Mouse (Mus musculus) midbrain, embryonic 15.5 days (tissue): ENCODE data around the gene Shroom3. TPM values are rescaled to one million over a fixed set of nuclear protein-coding genes. Genes with fewer than 3 reads are reported as not detected.

Experiments
- ATAC-seq: fragments of 200-750 bp; cut with Nextera tagmentation; replicated peaks from 2 replicates; pipeline ENCODE4 v1.8.0; 2017; ENCODE audit warnings: moderate TSS enrichment
- H3K27ac ChIP-seq: fragments of 300-500 bp; sonication (generic); 2 replicates; pipeline ENCODE4 v1.5.1; 2015; ENCODE audit warnings: mild to moderate bottlenecking, inconsistent platforms
- H3K27me3 ChIP-seq: fragments of 300-500 bp; sonication (generic); replicated peaks from 2 replicates; pipeline ENCODE4 v1.6.1; 2015; ENCODE audit warnings: inconsistent platforms
- H3K36me3 ChIP-seq: fragments of 300-500 bp; sonication (generic); replicated peaks from 2 replicates; pipeline ENCODE4 v1.6.1; 2015; ENCODE audit warnings: inconsistent platforms
- H3K4me1 ChIP-seq: fragments of 300-500 bp; sonication (generic); 2 replicates; pipeline ENCODE4 v1.6.1; 2015; ENCODE audit warnings: inconsistent platforms
- H3K4me2 ChIP-seq: fragments of 300-500 bp; sonication (generic); 2 replicates; pipeline ENCODE4 v1.6.1; 2015; ENCODE audit warnings: inconsistent platforms, mild to moderate bottlenecking, moderate library complexity
- H3K4me3 ChIP-seq: fragments of 300-500 bp; sonication (generic); 2 replicates; pipeline ENCODE4 v1.5.1; 2015; ENCODE audit warnings: mild to moderate bottlenecking, inconsistent platforms
- H3K9ac ChIP-seq: fragments of 300-500 bp; sonication (generic); 2 replicates; pipeline ENCODE4 v1.6.1; 2015; ENCODE audit warnings: mild to moderate bottlenecking, inconsistent platforms
- H3K9me3 ChIP-seq: fragments of 300-500 bp; sonication (generic); 2 replicates; pipeline ENCODE4 v1.6.1; 2016; ENCODE audit warnings: inconsistent platforms
- WGBS: fragments of 180-500 bp; shearing (Covaris S2); methylation state at CpG from one replicate; pipeline ENCODE4 v1.1.7; 2015; ENCODE audit warnings: mixed read lengths; 5-methylcytosine and 5-hydroxymethylcytosine counted together
- polyA plus RNA-seq: library from polyadenylated mRNA; unstranded; fragments of >200 nt; fragmentation: Nextera tagmentation; extraction: Ambion mirVana; gene quantifications from 2 replicates; pipeline ENCODE4 v1.2.1, GENCODE M21; 2015

The Shroom3 gene
- polyA plus RNA-seq, 1 experiment from 2014 or later, result 1.9 TPM

DNA sequence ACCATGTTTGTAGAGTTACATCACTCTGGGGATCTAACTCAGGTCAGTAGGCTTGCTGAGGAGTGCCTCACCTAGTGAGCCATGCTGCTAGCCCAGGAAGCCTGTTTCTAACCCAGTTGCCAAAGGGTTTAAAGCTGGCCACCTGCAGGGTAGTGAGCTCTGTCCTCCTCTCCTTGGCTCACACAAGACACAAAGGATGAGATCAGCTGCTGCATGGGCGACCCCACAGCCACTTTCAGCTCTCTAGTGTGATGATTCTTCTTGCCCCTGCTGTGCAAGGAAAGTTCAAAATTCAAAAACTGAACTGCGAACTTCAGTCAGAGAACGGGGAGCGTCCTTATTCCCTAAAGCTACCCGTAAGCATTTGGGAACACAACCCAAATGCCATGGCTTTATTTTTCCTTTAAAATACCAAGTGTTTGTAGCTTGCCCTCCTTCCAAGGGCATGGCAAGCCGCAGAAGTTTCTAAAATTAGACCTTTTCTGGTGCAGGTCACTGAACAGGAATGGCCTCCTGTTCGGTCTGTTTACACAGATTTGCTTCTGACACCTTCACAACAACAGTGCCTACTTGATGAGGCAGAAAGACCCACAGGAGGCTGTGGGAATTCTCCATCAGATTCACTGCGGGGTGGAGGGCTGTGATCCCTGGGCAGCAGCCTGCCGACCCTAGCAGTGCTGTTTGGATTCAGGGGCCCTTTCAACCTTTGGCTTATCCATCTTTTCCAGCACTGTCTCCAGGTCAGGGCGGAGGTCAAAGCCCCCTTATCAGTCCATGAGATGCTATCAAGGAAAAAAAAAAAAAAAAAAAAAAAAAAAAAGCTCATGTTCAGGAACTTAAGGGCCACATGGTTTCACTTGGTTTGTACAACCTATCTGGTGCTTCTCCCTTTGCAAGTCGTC lies 113.1 kb downstream of the Shroom3 start:
- WGBS, result 31% methylated on average over 11 of the region's 11 CpGs
- H3K9ac ChIP-seq, result no peak overlapping the region
- H3K36me3 ChIP-seq, result no peaks in the 10 kb centered on the region
- H3K27ac ChIP-seq, result no peak overlapping the region
- H3K4me2 ChIP-seq, result no peak overlapping the region
- H3K9me3 ChIP-seq, result no peaks in the 10 kb centered on the region
- H3K27me3 ChIP-seq, result no peaks in the 10 kb centered on the region
- no peaks in the 10 kb centered on the region for H3K4me1 ChIP-seq
- ATAC-seq, result no peak
- H3K4me3 ChIP-seq, result no peak overlapping the region

DNA sequence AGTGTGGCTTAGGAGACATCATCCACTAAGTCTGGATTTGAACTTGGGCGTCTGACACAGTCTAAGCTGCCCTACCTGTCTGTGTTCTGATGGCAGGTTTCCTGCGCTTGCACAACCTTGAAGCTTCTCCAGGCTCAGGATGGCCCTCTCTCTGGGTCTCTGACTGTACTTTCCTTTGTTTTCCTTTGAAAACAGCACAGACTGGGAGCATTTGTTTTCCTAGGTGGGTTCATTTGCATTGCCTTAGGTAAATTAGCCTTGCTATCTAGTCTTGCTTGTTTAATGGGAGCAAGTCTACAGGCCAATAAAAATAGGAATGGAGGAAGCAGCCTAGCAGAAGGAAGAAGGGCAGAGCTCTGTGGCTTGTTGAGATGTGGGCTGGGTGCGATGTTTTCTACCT lies 114.7 kb downstream of the Shroom3 start:
- Histone ChIP-seq H3K27ac (no peak overlapping the region), H3K9me3 (no peaks in the 10 kb centered on the region), H3K36me3 (no peaks in the 10 kb centered on the region), H3K4me3 (no peak overlapping the region), H3K27me3 (no peaks in the 10 kb centered on the region), H3K9ac (no peak overlapping the region), H3K4me1 (no peaks in the 10 kb centered on the region), H3K4me2 (no peak overlapping the region)
- WGBS, result 83% methylated on average over 3 of the region's 3 CpGs
- ATAC-seq, result no peak

DNA sequence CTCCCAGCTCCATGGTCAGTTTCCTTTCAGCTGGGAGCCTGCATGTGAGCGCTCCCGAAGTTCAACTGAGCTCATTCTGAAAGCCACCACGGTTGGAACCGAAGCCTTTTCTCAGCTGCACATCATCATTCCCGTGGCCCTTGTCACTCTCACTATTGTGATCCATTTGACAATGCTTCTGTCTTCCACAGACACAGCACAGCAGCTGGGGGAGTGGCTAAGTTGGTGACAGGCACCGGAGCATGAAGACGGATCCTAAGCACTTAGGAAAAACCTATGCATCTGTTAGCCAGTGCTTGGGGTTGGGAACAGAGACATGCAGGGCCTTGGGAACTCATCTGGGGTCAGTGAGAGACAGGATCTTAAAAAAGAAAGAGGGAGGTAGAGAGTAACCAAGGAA lies 121.1 kb downstream of the Shroom3 start:
- H3K9me3 ChIP-seq, result no peaks in the 10 kb centered on the region
- H3K4me3 ChIP-seq, result no peak overlapping the region
- H3K27me3 ChIP-seq, result 0 out of 2 replicates have a peak, but pooled peaks cover 4% of the 10 kb centered on the region
- ATAC-seq, result no peak
- no peaks in the 10 kb centered on the region for H3K36me3 ChIP-seq
- no peak overlapping the region for H3K9ac ChIP-seq
- 16% methylated on average over 7 of the region's 7 CpGs for WGBS
- H3K27ac ChIP-seq, result no peak overlapping the region
- peaks cover 10% of the 10 kb centered on the region; the same call in 1 of the 2 replicates for H3K4me1 ChIP-seq
- H3K4me2 ChIP-seq, result no peak overlapping the region

DNA sequence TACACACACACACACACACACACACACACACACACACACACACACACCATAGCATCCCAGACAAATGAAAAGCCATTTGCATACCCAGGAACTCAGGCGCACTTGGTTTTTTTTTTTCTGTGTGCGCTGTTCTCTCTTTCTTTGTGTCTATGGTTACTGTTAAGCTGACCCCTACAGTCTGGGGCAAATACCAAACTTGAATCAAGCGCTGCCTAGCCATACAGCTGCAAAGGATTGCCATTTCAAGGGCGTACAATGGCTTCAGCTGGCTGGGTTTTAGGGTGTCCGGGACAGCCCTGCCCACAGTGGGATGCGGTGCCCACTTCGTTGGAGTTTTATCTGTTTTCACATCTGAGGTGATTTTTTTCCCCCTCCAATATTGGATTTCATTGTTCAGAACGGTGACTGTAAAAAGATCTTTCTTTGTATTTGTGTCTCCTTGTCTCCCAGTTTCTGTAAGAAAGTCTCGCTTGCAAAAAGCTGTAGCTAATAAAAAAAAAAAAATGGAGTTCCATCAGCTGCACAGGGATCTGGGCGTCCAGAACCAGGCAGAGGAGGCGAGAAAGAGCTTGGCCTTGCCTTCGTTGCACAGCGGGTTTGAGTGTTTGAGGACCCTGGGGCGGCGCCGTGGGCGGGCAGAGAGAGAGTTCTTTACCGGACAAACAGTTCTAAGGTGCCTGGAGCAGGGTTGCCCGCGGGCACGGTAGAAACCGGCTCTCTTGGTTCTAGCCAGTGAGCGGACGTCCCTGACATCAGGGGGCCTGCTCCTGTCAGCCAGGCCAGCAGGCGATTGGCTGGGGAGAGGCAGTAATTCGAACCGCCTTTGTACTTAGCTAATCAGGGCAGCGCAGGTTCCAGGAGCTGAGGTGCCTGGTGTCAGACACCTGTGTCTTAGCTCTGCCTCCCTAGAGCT lies 125.5 kb downstream of the Shroom3 start:
- Histone ChIP-seq H3K4me3 (peak overlapping the region; percentile 30), H3K9ac (peak overlapping the region; percentile 5; the same call in 1 of the 2 replicates), H3K4me1 (peaks cover 18% of the 10 kb centered on the region), H3K27me3 (0 out of 2 replicates have a peak, but pooled peaks cover 8% of the 10 kb centered on the region), H3K36me3 (no peaks in the 10 kb centered on the region), H3K9me3 (no peaks in the 10 kb centered on the region), H3K27ac (no peak overlapping the region), H3K4me2 (peak overlapping the region; percentile 47)
- ATAC-seq, result peak; percentile 78
- 3% methylated on average over 28 of the region's 28 CpGs for WGBS

DNA sequence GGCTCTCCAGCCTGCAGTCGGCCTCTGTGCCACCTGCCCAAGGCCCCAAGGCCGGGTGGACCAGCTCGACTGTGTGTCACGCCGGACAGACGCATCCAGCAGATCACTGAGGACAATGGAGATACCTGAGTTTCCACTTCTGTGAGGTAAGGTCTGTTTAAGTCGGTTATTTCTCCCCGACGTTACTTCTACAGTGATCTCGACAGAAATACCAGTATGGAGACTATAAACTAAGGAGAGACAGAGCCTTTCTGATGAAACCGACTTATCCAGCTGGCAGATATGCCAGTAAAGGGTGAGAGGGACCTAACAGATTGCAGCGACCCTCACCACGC lies 126.1 kb downstream of the Shroom3 start:
- H3K4me3 ChIP-seq, result peak overlapping the region; percentile 30
- peak overlapping the region; percentile 47 for H3K4me2 ChIP-seq
- H3K9ac ChIP-seq, result 0 out of 2 replicates have a peak overlapping the region, but pooled peaks have one; percentile 5
- H3K4me1 ChIP-seq, result peaks cover 18% of the 10 kb centered on the region
- WGBS, result 18% methylated on average over 13 of the region's 13 CpGs
- H3K27me3 ChIP-seq, result 0 out of 2 replicates have a peak, but pooled peaks cover 8% of the 10 kb centered on the region
- H3K36me3 ChIP-seq, result no peaks in the 10 kb centered on the region
- no peak overlapping the region for H3K27ac ChIP-seq
- no peaks in the 10 kb centered on the region for H3K9me3 ChIP-seq
- ATAC-seq, result no peak

DNA sequence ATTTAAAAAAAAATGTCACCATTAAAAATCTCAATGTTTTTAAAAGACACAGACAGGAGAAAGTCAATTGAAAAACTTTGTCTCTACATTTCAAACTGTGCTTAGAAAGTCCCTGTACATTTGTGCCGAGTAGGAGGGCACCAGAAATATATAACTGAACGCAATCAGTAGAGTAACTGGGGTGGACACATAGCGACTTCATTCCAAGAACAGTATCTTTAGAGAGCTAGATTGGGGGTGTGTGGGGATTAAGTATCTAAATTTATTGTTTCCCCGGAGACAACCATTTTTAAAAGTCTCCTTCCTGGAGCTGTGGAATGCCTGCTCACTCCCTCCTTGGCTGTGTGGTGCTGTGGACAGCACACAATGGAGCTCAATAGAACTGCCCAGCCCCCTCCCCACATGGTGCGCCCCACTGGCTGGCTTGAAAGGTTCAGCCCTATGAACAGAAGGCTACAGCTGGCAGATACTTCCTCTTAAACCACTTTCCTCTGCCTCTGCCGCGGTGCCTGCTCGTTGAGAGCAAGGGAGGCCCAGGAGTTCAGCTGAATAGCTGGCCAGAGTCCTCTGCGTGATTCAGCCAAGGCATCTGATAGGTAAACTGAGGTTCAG lies 127.8 kb downstream of the Shroom3 start:
- H3K9me3 ChIP-seq, result no peaks in the 10 kb centered on the region
- H3K27ac ChIP-seq, result no peak overlapping the region
- 0 out of 2 replicates have a peak, but pooled peaks cover 8% of the 10 kb centered on the region for H3K27me3 ChIP-seq
- no peak overlapping the region for H3K4me2 ChIP-seq
- 5% methylated on average over 9 of the region's 9 CpGs for WGBS
- no peak overlapping the region for H3K4me3 ChIP-seq
- H3K4me1 ChIP-seq, result peaks cover 18% of the 10 kb centered on the region
- no peaks in the 10 kb centered on the region for H3K36me3 ChIP-seq
- 0 out of 2 replicates have a peak, but pooled peaks have one; percentile 25 for ATAC-seq
- H3K9ac ChIP-seq, result no peak overlapping the region

DNA sequence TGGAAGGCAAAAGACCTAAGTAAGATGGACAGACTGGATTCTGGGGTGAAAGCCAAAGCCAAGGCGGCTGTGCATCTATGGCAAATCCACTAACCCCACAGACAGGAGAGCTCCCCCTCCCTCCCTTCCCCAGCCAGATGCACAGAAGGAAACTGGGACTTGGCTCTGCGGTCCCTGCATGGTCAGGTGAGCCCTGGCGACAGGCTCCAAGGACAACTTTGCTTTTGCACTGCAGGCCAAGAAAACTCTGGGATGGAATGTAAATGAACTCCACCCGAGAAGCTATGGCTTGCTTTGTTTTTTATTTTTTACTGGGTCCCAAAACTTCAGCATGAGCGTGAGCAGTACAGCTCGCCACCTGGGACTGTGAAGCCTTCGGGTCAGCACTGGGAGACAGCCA lies 128.5 kb downstream of the Shroom3 start:
- Histone ChIP-seq H3K4me3 (no peak overlapping the region), H3K27ac (no peak overlapping the region), H3K27me3 (0 out of 2 replicates have a peak, but pooled peaks cover 8% of the 10 kb centered on the region), H3K4me1 (peaks cover 18% of the 10 kb centered on the region), H3K9me3 (no peaks in the 10 kb centered on the region), H3K36me3 (no peaks in the 10 kb centered on the region), H3K4me2 (no peak overlapping the region), H3K9ac (no peak overlapping the region)
- WGBS, result 29% methylated on average over 7 of the region's 7 CpGs
- ATAC-seq, result no peak

DNA sequence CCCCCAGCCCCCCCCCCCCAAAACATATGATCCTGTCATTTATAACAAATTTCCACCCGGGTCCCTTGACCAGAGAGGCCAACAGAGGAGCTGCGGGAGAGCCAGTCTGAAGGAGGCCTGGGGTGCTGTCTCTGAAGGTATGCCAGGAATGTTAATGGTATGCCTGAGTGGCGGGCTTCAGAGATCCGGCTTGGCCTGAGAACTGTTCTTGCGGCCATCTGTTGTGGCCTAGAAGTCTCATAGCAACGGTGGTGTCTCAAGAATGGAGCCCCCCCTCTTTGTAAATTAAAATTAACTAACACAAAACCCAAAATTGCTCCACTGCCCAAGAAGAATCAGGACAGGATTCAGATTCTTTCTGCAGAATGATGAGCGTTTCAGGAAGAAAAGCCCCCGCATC lies 129.7 kb downstream of the Shroom3 start:
- WGBS, result 7% methylated on average over 8 of the region's 8 CpGs

DNA sequence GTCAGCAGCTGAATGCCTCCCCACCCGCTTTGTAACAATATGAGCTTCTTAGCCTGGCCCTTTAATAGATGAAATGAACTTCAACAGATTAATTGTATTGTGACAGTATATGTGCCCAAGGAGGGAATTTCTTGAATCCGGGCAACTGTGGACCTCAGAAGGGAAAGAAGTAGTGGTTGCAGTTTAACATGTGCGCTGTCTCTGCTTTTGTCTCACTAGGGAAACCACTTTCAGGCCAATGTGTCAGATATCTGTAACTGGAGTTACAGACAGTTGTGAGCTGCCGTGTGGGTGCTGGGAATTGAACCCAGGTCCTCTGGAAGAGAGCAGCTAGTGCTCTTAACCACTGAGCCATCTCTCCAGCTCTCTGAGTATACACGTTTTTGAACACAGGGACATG lies 130.3 kb downstream of the Shroom3 start:
- Histone ChIP-seq H3K9ac (no peak overlapping the region), H3K4me1 (peaks cover 16% of the 10 kb centered on the region), H3K36me3 (no peaks in the 10 kb centered on the region), H3K27me3 (0 out of 2 replicates have a peak, but pooled peaks cover 8% of the 10 kb centered on the region), H3K4me3 (no peak overlapping the region), H3K9me3 (no peaks in the 10 kb centered on the region), H3K4me2 (no peak overlapping the region), H3K27ac (no peak overlapping the region)
- 65% methylated on average over 5 of the region's 5 CpGs for WGBS
- no peak for ATAC-seq

More for the DNA sequence above, 129.7 kb downstream of the Shroom3 start:
- ATAC-seq, result no peak
- Histone ChIP-seq H3K36me3 (no peaks in the 10 kb centered on the region), H3K27ac (no peak overlapping the region), H3K9ac (no peak overlapping the region), H3K4me1 (peaks cover 18% of the 10 kb centered on the region), H3K4me3 (no peak overlapping the region), H3K4me2 (no peak overlapping the region), H3K9me3 (no peaks in the 10 kb centered on the region), H3K27me3 (0 out of 2 replicates have a peak, but pooled peaks cover 8% of the 10 kb centered on the region)

DNA sequence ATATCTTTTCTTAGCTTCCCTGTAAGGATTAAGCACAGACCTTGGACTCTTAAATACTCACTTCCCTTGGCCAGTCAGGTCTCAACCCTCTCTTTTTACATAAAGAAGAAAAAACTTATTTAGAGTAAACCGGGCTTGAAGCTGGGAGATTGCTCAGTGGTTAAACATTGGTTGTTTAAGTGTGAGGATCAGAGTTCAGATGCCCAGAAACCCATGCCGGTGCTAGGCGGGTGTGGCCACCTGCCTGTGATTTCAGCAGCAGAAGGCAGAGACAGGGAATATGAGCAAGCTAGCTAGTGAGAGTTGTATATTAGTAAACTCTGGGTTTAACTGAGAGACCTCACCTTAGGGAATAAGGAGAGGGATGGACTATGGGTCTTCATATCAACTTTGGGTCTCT lies 131.4 kb downstream of the Shroom3 start:
- no peaks in the 10 kb centered on the region for H3K9me3 ChIP-seq
- H3K4me1 ChIP-seq, result peaks cover 7% of the 10 kb centered on the region
- no peak overlapping the region for H3K4me3 ChIP-seq

DNA sequence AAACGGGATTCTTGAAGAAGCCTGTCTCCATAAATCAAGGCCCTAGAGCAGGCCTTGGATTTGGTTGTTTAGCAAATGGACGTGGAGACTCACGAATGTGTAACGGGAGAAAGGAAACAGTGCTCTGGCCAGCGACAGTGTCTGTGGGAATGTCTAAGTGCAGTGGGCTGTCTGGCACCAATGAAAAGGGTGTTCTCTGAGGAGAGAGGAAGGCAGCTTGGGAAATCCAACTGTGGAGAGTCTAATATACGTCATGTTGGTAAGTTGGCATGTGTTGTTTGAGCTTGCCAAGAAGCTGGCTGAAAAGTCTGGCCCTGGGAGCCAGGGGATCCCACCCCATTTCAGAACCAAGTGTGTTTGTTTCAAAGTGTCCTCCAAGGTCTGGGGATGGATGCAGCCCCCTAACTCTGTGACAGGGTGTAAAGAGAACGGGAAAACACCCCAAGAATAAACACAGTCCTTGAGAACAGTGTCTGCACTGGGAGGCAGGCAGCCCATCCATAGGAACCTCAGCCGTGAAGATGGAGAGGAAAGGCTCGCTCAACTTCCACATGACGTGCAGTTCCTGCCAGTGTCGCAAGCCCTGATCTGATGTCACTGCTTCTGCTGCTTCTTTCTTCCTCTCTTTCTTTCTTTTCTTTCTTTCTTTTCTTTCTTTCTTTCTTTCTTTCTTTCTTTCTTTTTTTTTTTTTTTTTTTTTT lies 134.0 kb downstream of the Shroom3 start:
- no peaks in the 10 kb centered on the region for H3K36me3 ChIP-seq
- H3K9ac ChIP-seq, result no peak overlapping the region
- H3K4me3 ChIP-seq, result no peak overlapping the region
- no peaks in the 10 kb centered on the region for H3K9me3 ChIP-seq
- WGBS, result 80% methylated on average over 11 of the region's 11 CpGs
- ATAC-seq, result no peak
- no peaks in the 10 kb centered on the region for H3K4me1 ChIP-seq
- no peak overlapping the region for H3K4me2 ChIP-seq
- no peak overlapping the region for H3K27ac ChIP-seq
- no peaks in the 10 kb centered on the region for H3K27me3 ChIP-seq

More for the DNA sequence above, 131.4 kb downstream of the Shroom3 start:
- no peak overlapping the region for H3K4me2 ChIP-seq
- no peak overlapping the region for H3K27ac ChIP-seq
- 0 out of 2 replicates have a peak, but pooled peaks cover 3% of the 10 kb centered on the region for H3K27me3 ChIP-seq
- WGBS, result 93% methylated on average over 3 of the region's 3 CpGs
- no peaks in the 10 kb centered on the region for H3K36me3 ChIP-seq
- H3K9ac ChIP-seq, result no peak overlapping the region
- no peak for ATAC-seq
